In the genomic region with DNA sequence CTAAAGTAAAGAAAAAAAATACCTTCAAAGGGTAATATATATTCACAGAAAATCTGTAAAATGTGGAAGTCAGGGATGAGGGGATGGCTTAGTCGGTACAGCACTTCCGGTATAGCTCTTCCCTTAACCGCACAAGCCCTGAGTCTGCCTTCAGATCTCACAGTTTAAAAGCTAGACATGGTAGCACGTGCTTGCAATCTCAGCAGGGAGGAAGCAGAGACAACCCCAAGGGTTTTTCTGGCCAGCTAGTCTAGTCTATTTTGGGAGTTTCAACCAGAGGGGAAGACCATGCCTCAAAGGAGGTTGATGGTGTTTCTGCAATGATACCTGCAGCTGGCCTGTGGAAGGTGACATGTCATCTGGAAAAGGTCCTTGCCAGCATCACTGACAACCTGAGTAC, we compare ENCODE assay signal across 16 mouse cellular contexts.
DNase-seq lines count a peak whose midpoint lies in the region; ATAC-seq and TF ChIP-seq lines count a peak whose summit lies in the region.
"Had no signal": no experiment of that assay in that cellular context is flagged by ENCODE, and none has a peak within 500 bp of the region (broad histone marks: within the 10 kb centered on the region; RNA-seq: fewer than 3 reads in every experiment).

No protein-coding gene starts in this region.

- 15% methylated on average over 4 of the region's 4 CpGs for WGBS in thymus, adult 2 months

- peak; percentile 93 for ATAC-seq in granulocyte monocyte progenitor cell, adult 5-6 weeks (replicated peaks; ENCODE audit: poor library complexity, severe bottlenecking)

- H3K4me3 ChIP-seq in thymus, adult 2 months (ENCODE audit: control insufficient read depth, insufficient read depth, low read length) = no peak overlapping the region
- H3K4me3 ChIP-seq: forebrain, embryonic 12.5 days; heart, embryonic 13.5 days; liver, embryonic 13.5 days; megakaryocyte, embryonic 14.5 days had no signal

- peaks cover 4% of the 10 kb centered on the region; the same call in 1 of the 2 replicates for H3K4me1 ChIP-seq in thymus, adult 2 months (replicated peaks; ENCODE audit: control insufficient read depth, insufficient read depth, low read length)
- H3K4me1 ChIP-seq: forebrain, embryonic 12.5 days; liver, embryonic 13.5 days; megakaryocyte, embryonic 14.5 days had no signal

- TF ChIP-seq CTCF in thymus, adult 2 months (IDR thresholded peaks at IDR 0.05; ENCODE audit: borderline replicate concordance, control insufficient read depth, extremely low read depth, insufficient read depth, low read length, poor library complexity) = no peak

- no peak overlapping the region for H3K27ac ChIP-seq in thymus, adult 2 months (ENCODE audit: control insufficient read depth, insufficient read depth, low read length)
- H3K27ac ChIP-seq: forebrain, embryonic 12.5 days; heart, embryonic 13.5 days; liver, embryonic 13.5 days had no signal

- peak; percentile 64 for DNase-seq in layer of hippocampus, adult 9-11 months
- no peak for DNase-seq in layer of hippocampus, adult 8-10 months (ENCODE audit: low spot score in 2 of 2)
- DNase-seq in thymus, postnatal 14 days = peak; percentile 10
- DNase-seq in thymus, adult 2 months = no peak
- DNase-seq in skeletal muscle tissue, adult 2 months (ENCODE audit: low read depth, low spot score) = peak; percentile 4
- no peak for DNase-seq in kidney, postnatal 14 days
- DNase-seq: adrenal gland, adult 2 months; cerebellum, postnatal 10 days; gastrocnemius, postnatal 36 days; heart, postnatal 4 days; liver, embryonic 13.5 days; right cerebral cortex, postnatal 14 days had no signal

- no peaks in the 10 kb centered on the region for H3K36me3 ChIP-seq in thymus, adult 2 months (ENCODE audit: control insufficient read depth, insufficient read depth, low read length)
- H3K36me3 ChIP-seq: forebrain, embryonic 12.5 days; heart, embryonic 13.5 days; liver, embryonic 13.5 days had no signal

- H3K27me3 ChIP-seq in thymus, adult 2 months (ENCODE audit: control insufficient read depth, insufficient read depth, low read length) = no peaks in the 10 kb centered on the region
- H3K27me3 ChIP-seq: forebrain, embryonic 12.5 days; heart, embryonic 13.5 days had no signal

- TF ChIP-seq POLR2A in thymus, adult 2 months (IDR thresholded peaks at IDR 0.05; ENCODE audit: control insufficient read depth, extremely low read depth, insufficient read depth, low read length, poor library complexity) = no peak

Comparison
In these comparisons a context has a peak if more than half of its experiments do, and no peak if none do; other contexts are left out.
1. DNase-seq: peak in layer of hippocampus, adult 9-11 months (single experiment), thymus, postnatal 14 days (single experiment) and skeletal muscle tissue, adult 2 months (single experiment); none in layer of hippocampus, adult 8-10 months (0 of 2), thymus, adult 2 months (single experiment) and kidney, postnatal 14 days (single experiment).